Mouse (Mus musculus): ENCODE data around the gene Tldc1. TPM values are rescaled to one million over a fixed set of nuclear protein-coding genes. Genes with fewer than 3 reads are reported as not detected.

The Tldc1 gene
- polyA plus RNA-seq, 1 experiment from 2014 or later: 12.5 TPM

GRCm38 (mm10) chr8:119819316-119819715, 41.1 kb upstream of the Tldc1 start:
- no peak overlapping the region for H3K4me3 ChIP-seq (ENCODE audit: low read length)
- no peaks in the 10 kb centered on the region for H3K9me3 ChIP-seq (replicated peaks; ENCODE audit: control insufficient read depth, low read length)
- H3K27ac ChIP-seq (ENCODE audit: low read length): no peak overlapping the region
- 76% methylated on average over 7 of the region's 7 CpGs for WGBS
- no peak overlapping the region for H3K4me2 ChIP-seq (ENCODE audit: low read depth, low read length)
- no peak overlapping the region for H3K9ac ChIP-seq (ENCODE audit: low read length)
- 0 out of 2 replicates have a peak, but pooled peaks cover 4% of the 10 kb centered on the region for H3K4me1 ChIP-seq (ENCODE audit: control insufficient read depth, insufficient read depth, low read length)
- H3K36me3 ChIP-seq (ENCODE audit: control insufficient read depth, insufficient read depth): peaks cover 4% of the 10 kb centered on the region
- no peak for ATAC-seq (replicated peaks; ENCODE audit: extremely low read depth, insufficient read depth, low FRiP score)
- no peaks in the 10 kb centered on the region for H3K27me3 ChIP-seq (ENCODE audit: control insufficient read depth, insufficient read depth, low read length)

DNA sequence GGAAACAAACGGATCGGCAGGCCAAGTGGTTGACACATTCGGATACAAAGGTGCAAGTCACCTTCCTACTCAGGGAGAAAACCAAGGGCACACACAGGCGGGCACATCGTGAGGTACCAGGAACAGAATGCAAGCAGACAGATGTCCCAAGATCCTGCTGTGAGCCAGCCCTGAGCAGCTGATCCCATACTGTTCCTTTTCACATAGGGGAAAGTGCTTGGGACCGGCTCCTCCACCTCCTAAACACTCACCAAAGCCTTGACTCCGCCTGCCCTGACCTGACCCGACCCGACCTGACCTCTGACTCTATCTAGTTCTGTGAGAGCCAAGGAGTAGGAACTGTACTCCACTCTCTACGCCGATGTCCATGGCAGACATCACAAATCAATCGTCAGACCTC, 39.2 kb upstream of the Tldc1 start:
- no peaks in the 10 kb centered on the region for H3K27me3 ChIP-seq (ENCODE audit: control insufficient read depth, insufficient read depth, low read length)
- no peak overlapping the region for H3K4me3 ChIP-seq (ENCODE audit: low read length)
- no peak overlapping the region for H3K9ac ChIP-seq (ENCODE audit: low read length)
- WGBS: 57% methylated on average over 12 of the region's 12 CpGs
- no peak overlapping the region for H3K4me2 ChIP-seq (ENCODE audit: low read depth, low read length)
- no peak overlapping the region for H3K27ac ChIP-seq (ENCODE audit: low read length)
- no peak for ATAC-seq (replicated peaks; ENCODE audit: extremely low read depth, insufficient read depth, low FRiP score)
- peaks cover 4% of the 10 kb centered on the region for H3K36me3 ChIP-seq (ENCODE audit: control insufficient read depth, insufficient read depth)
- peaks cover 7% of the 10 kb centered on the region for H3K4me1 ChIP-seq (ENCODE audit: control insufficient read depth, insufficient read depth, low read length)
- H3K9me3 ChIP-seq (replicated peaks; ENCODE audit: control insufficient read depth, low read length): no peaks in the 10 kb centered on the region

DNA sequence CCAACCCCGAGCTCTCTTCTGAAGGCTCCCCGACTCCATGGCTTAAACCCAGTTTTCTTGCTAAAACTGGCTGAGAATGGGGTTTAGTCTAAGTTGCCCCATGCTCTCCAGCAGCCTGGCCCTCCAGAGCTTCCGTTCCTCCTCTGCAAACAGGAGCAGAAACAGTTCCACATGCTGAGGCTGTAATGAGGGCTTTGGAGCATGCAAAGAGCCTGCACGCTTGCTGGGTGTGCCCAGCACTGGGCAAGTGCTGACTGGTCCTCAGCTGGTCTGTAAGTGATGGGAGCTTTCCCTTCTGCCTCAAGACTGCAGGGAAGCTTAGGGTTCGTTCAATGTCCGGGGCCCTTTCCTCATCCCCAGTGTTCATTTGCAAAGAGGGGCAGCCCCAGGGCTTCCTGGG, 38.0 kb upstream of the Tldc1 start:
- H3K9me3 ChIP-seq (replicated peaks; ENCODE audit: control insufficient read depth, low read length): no peaks in the 10 kb centered on the region
- H3K4me1 ChIP-seq (ENCODE audit: control insufficient read depth, insufficient read depth, low read length): peaks cover 13% of the 10 kb centered on the region
- H3K4me2 ChIP-seq (ENCODE audit: low read depth, low read length): no peak overlapping the region
- no peaks in the 10 kb centered on the region; the same call in 1 of the 2 replicates for H3K36me3 ChIP-seq (ENCODE audit: control insufficient read depth, insufficient read depth)
- 83% methylated on average over 6 of the region's 6 CpGs for WGBS
- no peak overlapping the region for H3K9ac ChIP-seq (ENCODE audit: low read length)
- no peaks in the 10 kb centered on the region for H3K27me3 ChIP-seq (ENCODE audit: control insufficient read depth, insufficient read depth, low read length)
- no peak overlapping the region for H3K4me3 ChIP-seq (ENCODE audit: low read length)
- H3K27ac ChIP-seq (ENCODE audit: low read length): no peak overlapping the region
- no peak for ATAC-seq (replicated peaks; ENCODE audit: extremely low read depth, insufficient read depth, low FRiP score)

DNA sequence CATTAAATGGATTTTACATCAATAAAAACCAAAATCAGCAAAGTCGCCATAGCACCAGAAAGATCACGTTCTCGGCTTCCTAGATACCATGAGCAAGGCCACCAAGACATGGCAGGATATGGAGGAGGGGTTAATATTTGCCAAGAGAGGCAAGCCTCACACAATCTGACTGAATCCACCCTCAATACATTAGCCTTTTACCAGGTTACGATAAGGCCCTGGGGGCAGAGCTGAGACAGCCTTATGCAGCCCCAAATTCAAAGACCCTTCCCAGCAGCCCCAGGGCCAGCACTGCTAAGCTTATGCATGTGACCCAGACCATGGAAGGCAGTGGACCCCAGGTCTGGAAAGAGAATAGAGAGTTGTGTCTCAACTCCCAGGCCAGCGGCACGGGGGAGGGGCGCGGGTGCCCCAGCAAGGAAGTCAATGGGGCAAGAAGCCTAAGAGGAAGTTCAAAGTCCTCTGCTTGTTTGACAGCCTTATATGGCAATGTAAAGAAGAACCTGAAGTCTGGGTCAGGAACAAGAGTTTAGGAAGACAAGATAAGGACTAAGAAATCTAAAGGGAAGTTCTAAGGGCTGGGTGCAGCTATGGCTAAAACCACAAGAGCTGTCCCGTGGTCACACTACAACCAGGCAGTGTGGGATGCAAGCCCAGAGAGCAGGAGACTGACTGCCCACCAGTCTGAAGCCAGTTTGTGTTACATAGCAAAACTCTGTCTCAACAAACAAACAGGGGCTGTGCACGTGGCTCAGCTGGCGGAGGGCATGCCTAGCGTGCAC, 34.6 kb upstream of the Tldc1 start:
- peaks cover 2% of the 10 kb centered on the region for H3K36me3 ChIP-seq (ENCODE audit: control insufficient read depth, insufficient read depth)
- peak; percentile 19; the same call in 1 of the 2 replicates for ATAC-seq (replicated peaks; ENCODE audit: extremely low read depth, insufficient read depth, low FRiP score)
- 66% methylated on average over 12 of the region's 12 CpGs for WGBS
- H3K9ac ChIP-seq (ENCODE audit: low read length): no peak overlapping the region
- no peaks in the 10 kb centered on the region for H3K27me3 ChIP-seq (ENCODE audit: control insufficient read depth, insufficient read depth, low read length)
- no peak overlapping the region for H3K4me3 ChIP-seq (ENCODE audit: low read length)
- no peak overlapping the region for H3K4me2 ChIP-seq (ENCODE audit: low read depth, low read length)
- H3K27ac ChIP-seq (ENCODE audit: low read length): peak overlapping the region; percentile 40
- H3K9me3 ChIP-seq (replicated peaks; ENCODE audit: control insufficient read depth, low read length): no peaks in the 10 kb centered on the region
- peaks cover 13% of the 10 kb centered on the region for H3K4me1 ChIP-seq (ENCODE audit: control insufficient read depth, insufficient read depth, low read length)

- peaks cover 15% of the 10 kb centered on the region for H3K4me1 ChIP-seq (ENCODE audit: control insufficient read depth, insufficient read depth, low read length)
- peaks cover 2% of the 10 kb centered on the region for H3K36me3 ChIP-seq (ENCODE audit: control insufficient read depth, insufficient read depth)
- H3K4me2 ChIP-seq (ENCODE audit: low read depth, low read length): no peak overlapping the region
- H3K27ac ChIP-seq (ENCODE audit: low read length): peak overlapping the region; percentile 1; the same call in 1 of the 2 replicates
- no peak for ATAC-seq (replicated peaks; ENCODE audit: extremely low read depth, insufficient read depth, low FRiP score)
- H3K4me3 ChIP-seq (ENCODE audit: low read length): no peak overlapping the region
- 49% methylated on average over 6 of the region's 6 CpGs for WGBS
- no peak overlapping the region for H3K9ac ChIP-seq (ENCODE audit: low read length)
- no peaks in the 10 kb centered on the region for H3K9me3 ChIP-seq (replicated peaks; ENCODE audit: control insufficient read depth, low read length)
- H3K27me3 ChIP-seq (ENCODE audit: control insufficient read depth, insufficient read depth, low read length): no peaks in the 10 kb centered on the region
These were observed 33.7 kb upstream of the Tldc1 start for GRCm38 (mm10) chr8:119811925-119812324.

DNA sequence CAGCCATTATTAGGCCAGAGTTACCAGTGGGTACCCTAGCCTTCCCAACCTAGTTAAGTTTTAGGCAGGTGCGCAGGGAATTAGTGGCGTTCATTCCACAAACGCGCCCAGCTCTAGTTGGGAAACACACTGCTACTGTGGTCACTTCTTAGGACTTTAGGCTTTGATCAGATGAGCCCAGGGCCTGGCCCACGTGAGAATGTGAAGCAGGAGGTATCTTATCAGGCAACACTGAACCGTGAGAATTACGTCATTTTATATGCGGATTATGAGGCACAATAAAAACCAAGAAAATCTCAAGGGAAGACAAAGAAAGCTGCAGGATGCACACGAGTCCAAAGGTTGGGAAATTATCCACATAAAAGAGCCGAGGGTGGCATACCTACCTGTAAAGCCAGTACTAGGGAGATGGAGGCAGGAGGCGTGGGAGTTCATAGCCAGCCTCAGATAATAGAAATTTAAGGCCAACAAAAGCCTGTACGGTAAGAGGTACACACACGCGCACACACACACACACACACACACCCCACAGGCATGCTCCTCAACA, 32.8 kb upstream of the Tldc1 start:
- 84% methylated on average over 14 of the region's 14 CpGs for WGBS

DNA sequence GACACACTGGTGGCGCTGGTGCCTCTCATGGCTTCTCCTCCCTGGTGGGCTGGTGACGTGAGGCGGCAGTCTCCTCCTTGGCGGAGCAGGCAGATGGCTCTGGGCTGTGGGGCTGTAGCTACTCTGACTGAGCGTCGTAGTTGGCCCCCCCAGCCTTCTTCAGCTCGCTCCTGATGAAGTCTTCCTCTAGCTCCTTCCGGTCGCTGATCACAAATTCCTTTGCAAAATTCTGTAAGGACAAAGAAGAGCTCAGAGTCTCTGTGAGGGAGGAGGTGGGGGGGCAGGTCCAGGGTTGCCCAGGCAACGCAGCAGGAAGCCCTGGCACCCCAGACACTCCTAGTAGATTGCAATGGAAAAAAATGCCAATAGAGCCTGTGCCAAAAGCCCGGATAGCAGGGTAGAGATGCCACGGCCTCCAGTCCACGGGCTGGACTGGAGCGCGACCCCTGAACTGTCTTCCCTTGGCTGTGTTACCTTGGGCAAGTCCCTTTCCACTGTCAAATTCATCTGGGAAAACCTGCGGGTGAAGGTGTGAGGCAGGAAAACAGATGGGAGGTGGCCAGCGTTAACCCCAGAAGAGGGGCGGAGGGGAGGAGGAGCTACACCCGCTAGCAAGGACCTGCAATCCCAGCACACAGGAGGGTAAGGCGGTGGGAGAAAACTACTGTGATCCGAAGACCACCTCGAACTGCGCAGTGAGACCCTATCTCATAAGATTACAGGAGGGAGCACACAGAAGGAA, 32.1 kb upstream of the Tldc1 start:
- Histone ChIP-seq H3K9ac (ENCODE audit: low read length) (no peak overlapping the region), H3K4me3 (ENCODE audit: low read length) (no peak overlapping the region), H3K27ac (ENCODE audit: low read length) (no peak overlapping the region), H3K36me3 (ENCODE audit: control insufficient read depth, insufficient read depth) (peaks cover 2% of the 10 kb centered on the region), H3K27me3 (ENCODE audit: control insufficient read depth, insufficient read depth, low read length) (no peaks in the 10 kb centered on the region), H3K9me3 (replicated peaks; ENCODE audit: control insufficient read depth, low read length) (no peaks in the 10 kb centered on the region), H3K4me2 (ENCODE audit: low read depth, low read length) (no peak overlapping the region), H3K4me1 (ENCODE audit: control insufficient read depth, insufficient read depth, low read length) (peaks cover 16% of the 10 kb centered on the region)
- 85% methylated on average over 23 of the region's 23 CpGs for WGBS
- ATAC-seq (replicated peaks; ENCODE audit: extremely low read depth, insufficient read depth, low FRiP score): no peak

More for the DNA sequence above, 32.8 kb upstream of the Tldc1 start:
- no peak overlapping the region for H3K4me2 ChIP-seq (ENCODE audit: low read depth, low read length)
- no peak for ATAC-seq (replicated peaks; ENCODE audit: extremely low read depth, insufficient read depth, low FRiP score)
- no peak overlapping the region for H3K27ac ChIP-seq (ENCODE audit: low read length)
- H3K9ac ChIP-seq (ENCODE audit: low read length): no peak overlapping the region
- H3K4me1 ChIP-seq (ENCODE audit: control insufficient read depth, insufficient read depth, low read length): peaks cover 16% of the 10 kb centered on the region
- H3K27me3 ChIP-seq (ENCODE audit: control insufficient read depth, insufficient read depth, low read length): no peaks in the 10 kb centered on the region
- H3K4me3 ChIP-seq (ENCODE audit: low read length): no peak overlapping the region
- H3K36me3 ChIP-seq (ENCODE audit: control insufficient read depth, insufficient read depth): peaks cover 2% of the 10 kb centered on the region
- H3K9me3 ChIP-seq (replicated peaks; ENCODE audit: control insufficient read depth, low read length): no peaks in the 10 kb centered on the region

- Histone ChIP-seq H3K4me3 (ENCODE audit: low read length) (no peak overlapping the region), H3K27ac (ENCODE audit: low read length) (no peak overlapping the region), H3K36me3 (ENCODE audit: control insufficient read depth, insufficient read depth) (peaks cover 2% of the 10 kb centered on the region; the same call in 1 of the 2 replicates), H3K9me3 (replicated peaks; ENCODE audit: control insufficient read depth, low read length) (no peaks in the 10 kb centered on the region), H3K4me1 (ENCODE audit: control insufficient read depth, insufficient read depth, low read length) (peaks cover 16% of the 10 kb centered on the region), H3K9ac (ENCODE audit: low read length) (no peak overlapping the region), H3K4me2 (ENCODE audit: low read depth, low read length) (no peak overlapping the region), H3K27me3 (ENCODE audit: control insufficient read depth, insufficient read depth, low read length) (no peaks in the 10 kb centered on the region)
- ATAC-seq (replicated peaks; ENCODE audit: extremely low read depth, insufficient read depth, low FRiP score): no peak
- WGBS: 93% methylated on average over 9 of the region's 9 CpGs
These were observed 31.4 kb upstream of the Tldc1 start for GRCm38 (mm10) chr8:119809620-119810019.

- Histone ChIP-seq H3K4me2 (ENCODE audit: low read depth, low read length) (no peak overlapping the region), H3K27ac (ENCODE audit: low read length) (no peak overlapping the region), H3K4me1 (ENCODE audit: control insufficient read depth, insufficient read depth, low read length) (peaks cover 11% of the 10 kb centered on the region), H3K9ac (ENCODE audit: low read length) (no peak overlapping the region), H3K9me3 (replicated peaks; ENCODE audit: control insufficient read depth, low read length) (no peaks in the 10 kb centered on the region), H3K4me3 (ENCODE audit: low read length) (no peak overlapping the region), H3K36me3 (ENCODE audit: control insufficient read depth, insufficient read depth) (peaks cover 2% of the 10 kb centered on the region; the same call in 1 of the 2 replicates), H3K27me3 (ENCODE audit: control insufficient read depth, insufficient read depth, low read length) (no peaks in the 10 kb centered on the region)
- WGBS: 86% methylated on average over 4 of the region's 4 CpGs
- ATAC-seq (replicated peaks; ENCODE audit: extremely low read depth, insufficient read depth, low FRiP score): no peak
These were observed 29.5 kb upstream of the Tldc1 start for GRCm38 (mm10) chr8:119807687-119808086.
